Mouse (Mus musculus) heart, embryonic 11.5 days (tissue): Measurements from ENCODE around the gene Rapgef3. TPM values are rescaled to one million over a fixed set of nuclear protein-coding genes. Genes with fewer than 3 reads are reported as not detected.

Experiments used
- ATAC-seq: fragments of 200-750 bp; cut with Nextera tagmentation; replicated peaks from 2 replicates; pipeline ENCODE4 v1.8.0; 2017; ENCODE audit warnings: moderate library complexity; ENCODE audit not compliant: insufficient number of reproducible peaks, low FRiP score, low TSS enrichment
- H3K27ac ChIP-seq: fragments of 300-500 bp; sonication (generic); 2 replicates; pipeline ENCODE4 v1.5.1; 2014; ENCODE audit warnings: mild to moderate bottlenecking, low read depth, low read length
- H3K27me3 ChIP-seq: fragments of 300-500 bp; sonication (generic); 2 replicates; pipeline ENCODE4 v1.6.1; 2014; ENCODE audit warnings: mild to moderate bottlenecking, low read length, mixed read lengths; ENCODE audit not compliant: control insufficient read depth, insufficient read depth
- H3K36me3 ChIP-seq: fragments of 300-500 bp; sonication (generic); 2 replicates; pipeline ENCODE4 v1.6.1; 2014; ENCODE audit warnings: mild to moderate bottlenecking, low read length, moderate library complexity, mixed read lengths; ENCODE audit not compliant: control insufficient read depth, insufficient read depth
- H3K4me1 ChIP-seq: fragments of 300-500 bp; sonication (generic); 2 replicates; pipeline ENCODE4 v1.6.1; 2014; ENCODE audit warnings: low read length; ENCODE audit not compliant: control insufficient read depth, insufficient read depth
- H3K4me2 ChIP-seq: fragments of 300-500 bp; sonication (generic); 2 replicates; pipeline ENCODE4 v1.6.1; 2014; ENCODE audit warnings: mild to moderate bottlenecking, moderate library complexity
- H3K4me3 ChIP-seq: fragments of 300-500 bp; sonication (generic); 2 replicates; pipeline ENCODE4 v1.5.1; 2014; ENCODE audit warnings: low read depth, low read length
- H3K9ac ChIP-seq: fragments of 300-500 bp; sonication (generic); 2 replicates; pipeline ENCODE4 v1.6.1; 2014; ENCODE audit warnings: mild to moderate bottlenecking, low read depth, low read length, moderate library complexity
- H3K9me3 ChIP-seq: fragments of 300-500 bp; sonication (generic); replicated peaks from 2 replicates; pipeline ENCODE4 v1.6.1; 2016; ENCODE audit warnings: low read length; ENCODE audit not compliant: control insufficient read depth
- WGBS: fragments of 180-500 bp; shearing (Covaris S2); extraction: QIAGEN DNeasy Blood & Tissue Kit; methylation state at CpG from one replicate; pipeline ENCODE4 v1.1.7; 2014; ENCODE audit not compliant: insufficient replicate concordance; 5-methylcytosine and 5-hydroxymethylcytosine counted together
- polyA plus RNA-seq: library from polyadenylated mRNA; unstranded; fragments of >200 nt; fragmentation: Nextera tagmentation; extraction: Ambion mirVana; gene quantifications from 2 replicates; pipeline ENCODE4 v1.2.1, GENCODE M21; 2014

The Rapgef3 gene
- polyA plus RNA-seq, result 8.3 and 8.5 TPM in 2 replicates

- H3K4me1 ChIP-seq, result peaks cover 29% of the 10 kb centered on the region
- no peaks in the 10 kb centered on the region for H3K9me3 ChIP-seq
- WGBS, result under 1% methylated on average over 43 of the region's 44 CpGs
- H3K27me3 ChIP-seq, result peaks cover 22% of the 10 kb centered on the region
- H3K9ac ChIP-seq, result peak within 1 kb of the TSS; percentile 73
- H3K4me3 ChIP-seq, result peak within 1 kb of the TSS; percentile 48
- no peaks in the 10 kb centered on the region for H3K36me3 ChIP-seq
- H3K27ac ChIP-seq, result peak within 1 kb of the TSS; percentile 73
- ATAC-seq, result peak; percentile 85
- peak within 1 kb of the TSS; percentile 84 for H3K4me2 ChIP-seq
Observed at GRCm38 (mm10) chr15:97767280-97768186, at the start of gene Rapgef3. Gene Rapgef3 (minus strand): TSS chr15:97767972.

DNA sequence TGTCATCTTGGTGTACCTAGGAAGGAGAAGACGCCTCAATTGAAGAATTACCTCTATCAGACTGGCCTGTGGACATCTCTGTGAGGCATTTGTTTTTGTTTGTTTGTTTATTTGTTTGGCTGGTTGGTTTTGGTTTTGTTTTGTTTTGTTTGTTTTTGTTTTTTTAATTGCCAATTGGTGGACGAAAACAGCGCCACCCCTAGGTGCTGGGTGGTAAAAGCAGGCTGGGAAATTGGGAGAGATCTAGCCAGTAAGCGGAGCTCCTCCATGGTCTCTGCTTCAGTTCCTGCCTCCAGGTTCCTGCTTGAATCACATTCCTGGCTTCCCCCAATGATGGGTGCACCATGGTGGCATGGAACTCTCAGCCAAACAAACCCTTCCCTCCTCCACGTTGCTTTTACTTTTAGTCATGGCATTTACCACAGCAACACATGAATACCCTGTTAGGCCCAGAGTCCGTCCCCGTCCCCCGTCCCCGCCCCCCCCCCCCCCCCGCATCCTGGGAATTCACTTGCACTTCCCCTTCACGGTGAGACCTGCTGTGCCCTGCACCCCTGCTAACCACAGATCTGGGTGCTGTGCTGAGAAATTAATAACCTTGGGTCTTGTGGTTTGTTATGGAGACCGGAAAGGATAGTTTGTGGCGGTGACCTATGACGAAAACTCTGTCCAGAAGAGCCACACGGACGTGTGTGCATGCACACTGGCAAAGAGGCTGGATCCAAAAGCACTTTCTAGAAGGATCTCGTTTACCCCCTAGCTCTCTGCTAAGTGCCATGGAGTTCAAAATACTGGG is 48.6 kb upstream of the Rapgef3 start:
- Histone ChIP-seq H3K4me3 (no peak overlapping the region), H3K4me1 (peaks cover 36% of the 10 kb centered on the region), H3K9me3 (no peaks in the 10 kb centered on the region), H3K36me3 (0 out of 2 replicates have a peak, but pooled peaks cover 2% of the 10 kb centered on the region), H3K9ac (no peak overlapping the region), H3K27ac (no peak overlapping the region), H3K27me3 (no peaks in the 10 kb centered on the region), H3K4me2 (no peak overlapping the region)
- 89% methylated on average over 17 of the region's 17 CpGs for WGBS
- ATAC-seq, result no peak

DNA sequence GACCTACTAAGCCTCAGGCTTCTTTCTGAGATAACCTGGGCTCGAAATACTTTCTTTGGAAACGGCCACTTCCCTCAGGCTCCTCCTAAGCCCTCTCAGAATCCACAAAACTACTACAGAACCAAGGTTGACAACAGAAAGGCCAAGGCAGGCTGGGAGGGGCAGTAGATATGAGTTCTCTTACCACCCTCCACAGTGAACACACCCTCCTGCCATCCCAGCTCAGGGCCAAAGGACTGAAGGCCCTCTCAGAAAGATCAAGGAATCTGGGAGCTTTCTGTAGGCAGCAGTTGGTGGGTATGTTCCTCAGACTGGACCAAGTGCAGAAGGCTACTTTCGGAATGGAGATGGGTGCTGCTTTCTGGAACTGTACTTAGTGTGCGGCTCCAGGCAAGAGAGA is 47.5 kb upstream of the Rapgef3 start:
- H3K9ac ChIP-seq, result no peak overlapping the region

DNA sequence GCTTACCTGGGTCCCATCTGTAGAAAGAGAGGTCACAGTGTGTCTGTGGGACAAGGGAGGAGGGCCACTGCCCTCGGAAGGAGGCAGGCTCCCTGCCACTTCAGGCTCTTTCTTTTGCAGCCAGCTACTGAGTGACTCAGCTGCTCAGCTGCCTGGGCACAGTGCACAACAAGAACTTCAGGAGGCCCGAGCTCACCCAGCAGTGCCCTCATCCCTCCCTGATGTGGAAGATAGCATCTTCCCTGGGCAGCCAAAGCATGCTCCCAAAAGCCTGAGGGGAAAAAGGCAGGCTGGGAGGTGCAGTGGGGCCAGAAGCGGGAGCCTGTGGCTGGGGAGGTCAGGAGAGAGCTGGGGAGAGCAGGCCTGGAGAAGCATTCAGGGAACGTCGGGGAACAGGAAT is 46.9 kb upstream of the Rapgef3 start:
- no peak for ATAC-seq
- no peaks in the 10 kb centered on the region for H3K27me3 ChIP-seq
- H3K4me3 ChIP-seq, result no peak overlapping the region
- peak overlapping the region; percentile 25; the same call in 1 of the 2 replicates for H3K27ac ChIP-seq
- H3K4me1 ChIP-seq, result peaks cover 25% of the 10 kb centered on the region
- WGBS, result 45% methylated on average over 5 of the region's 5 CpGs
- 0 out of 2 replicates have a peak, but pooled peaks cover 2% of the 10 kb centered on the region for H3K36me3 ChIP-seq
- no peak overlapping the region for H3K9ac ChIP-seq
- no peak overlapping the region for H3K4me2 ChIP-seq
- H3K9me3 ChIP-seq, result no peaks in the 10 kb centered on the region

More for the DNA sequence above, 47.5 kb upstream of the Rapgef3 start:
- Histone ChIP-seq H3K36me3 (0 out of 2 replicates have a peak, but pooled peaks cover 2% of the 10 kb centered on the region), H3K4me1 (peaks cover 25% of the 10 kb centered on the region), H3K9me3 (no peaks in the 10 kb centered on the region), H3K27ac (no peak overlapping the region), H3K4me2 (no peak overlapping the region), H3K4me3 (no peak overlapping the region), H3K27me3 (no peaks in the 10 kb centered on the region)
- WGBS, result 81% methylated on average over 4 of the region's 4 CpGs
- no peak for ATAC-seq

GRCm38 (mm10) chr15:97813452-97814204 is 45.9 kb upstream of the Rapgef3 start:
- no peak overlapping the region for H3K27ac ChIP-seq
- peak overlapping the region; percentile 49; the same call in 1 of the 2 replicates for H3K9ac ChIP-seq
- no peak overlapping the region for H3K4me3 ChIP-seq
- WGBS, result 59% methylated on average over 21 of the region's 21 CpGs
- peaks cover 8% of the 10 kb centered on the region for H3K36me3 ChIP-seq
- no peaks in the 10 kb centered on the region for H3K9me3 ChIP-seq
- no peak overlapping the region for H3K4me2 ChIP-seq
- peaks cover 25% of the 10 kb centered on the region for H3K4me1 ChIP-seq
- ATAC-seq, result no peak
- no peaks in the 10 kb centered on the region for H3K27me3 ChIP-seq

- H3K4me3 ChIP-seq, result no peak overlapping the region
- 68% methylated on average over 7 of the region's 7 CpGs for WGBS
- no peak overlapping the region for H3K4me2 ChIP-seq
- no peak for ATAC-seq
- H3K4me1 ChIP-seq, result peaks cover 25% of the 10 kb centered on the region
- H3K36me3 ChIP-seq, result peaks cover 8% of the 10 kb centered on the region
- H3K9ac ChIP-seq, result peak overlapping the region; percentile 49; the same call in 1 of the 2 replicates
- no peak overlapping the region for H3K27ac ChIP-seq
- no peaks in the 10 kb centered on the region for H3K9me3 ChIP-seq
- H3K27me3 ChIP-seq, result no peaks in the 10 kb centered on the region
Observed at GRCm38 (mm10) chr15:97812875-97813274, 45.1 kb upstream of the Rapgef3 start.

DNA sequence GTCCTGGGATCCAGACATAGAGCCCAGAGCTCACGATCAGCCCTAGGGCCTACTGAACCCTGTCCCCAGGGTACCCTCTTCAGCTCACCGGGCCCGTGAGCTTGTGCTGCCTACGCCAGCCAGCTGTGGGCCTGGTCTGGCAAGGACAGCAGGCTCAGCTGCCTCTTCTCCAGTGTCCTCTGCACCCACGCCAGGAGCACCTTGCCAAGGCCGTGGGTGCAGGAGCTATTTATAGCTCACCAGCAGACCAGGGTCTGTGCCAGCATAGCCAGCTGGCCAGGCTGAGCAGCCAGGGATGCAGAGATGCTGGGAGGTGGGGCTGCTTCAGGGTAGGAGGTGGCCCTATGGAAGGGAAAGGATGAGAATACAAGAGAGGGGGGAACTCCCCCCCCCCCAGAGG is 44.4 kb upstream of the Rapgef3 start:
- H3K36me3 ChIP-seq, result peaks cover 11% of the 10 kb centered on the region
- no peak for ATAC-seq
- H3K4me2 ChIP-seq, result no peak overlapping the region
- H3K4me1 ChIP-seq, result peaks cover 25% of the 10 kb centered on the region
- no peak overlapping the region for H3K27ac ChIP-seq
- H3K9me3 ChIP-seq, result no peaks in the 10 kb centered on the region
- no peak overlapping the region for H3K9ac ChIP-seq
- H3K4me3 ChIP-seq, result no peak overlapping the region
- WGBS, result 69% methylated on average over 6 of the region's 6 CpGs
- H3K27me3 ChIP-seq, result no peaks in the 10 kb centered on the region

DNA sequence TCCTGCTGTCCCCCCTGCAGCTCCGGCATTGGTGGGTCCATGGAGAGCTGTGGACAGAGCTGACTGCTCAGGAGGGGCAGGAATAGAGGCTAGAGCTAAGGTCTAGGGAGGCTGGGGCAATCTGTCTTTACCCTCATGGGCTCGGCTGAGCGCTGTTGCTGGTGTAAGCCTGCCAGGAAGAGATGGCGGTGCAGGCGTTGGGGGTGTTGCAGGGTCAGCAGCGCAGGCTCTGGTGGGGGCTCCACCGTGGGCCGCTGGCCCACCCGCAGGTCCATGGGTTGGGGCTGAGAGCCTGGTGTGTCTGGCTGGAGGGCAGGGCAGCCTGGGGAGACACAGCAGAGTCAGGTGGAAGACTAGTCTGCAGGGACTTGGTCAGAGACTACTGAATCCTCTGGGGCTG is 43.5 kb upstream of the Rapgef3 start:
- no peak for ATAC-seq
- no peak overlapping the region for H3K9ac ChIP-seq
- peaks cover 11% of the 10 kb centered on the region for H3K36me3 ChIP-seq
- no peak overlapping the region for H3K4me2 ChIP-seq
- H3K27me3 ChIP-seq, result no peaks in the 10 kb centered on the region
- H3K27ac ChIP-seq, result no peak overlapping the region
- no peaks in the 10 kb centered on the region for H3K9me3 ChIP-seq
- peaks cover 25% of the 10 kb centered on the region for H3K4me1 ChIP-seq
- 86% methylated on average over 9 of the region's 9 CpGs for WGBS
- H3K4me3 ChIP-seq, result no peak overlapping the region
